Mouse (Mus musculus) 416B (cell line): ENCODE results near the gene Crebrf.

Experiments used
- DNase-seq: peaks from one replicate; pipeline ENCODE4 v3.0.0; 2011; ENCODE audit warnings: low read depth

Crebrf gene

DNA sequence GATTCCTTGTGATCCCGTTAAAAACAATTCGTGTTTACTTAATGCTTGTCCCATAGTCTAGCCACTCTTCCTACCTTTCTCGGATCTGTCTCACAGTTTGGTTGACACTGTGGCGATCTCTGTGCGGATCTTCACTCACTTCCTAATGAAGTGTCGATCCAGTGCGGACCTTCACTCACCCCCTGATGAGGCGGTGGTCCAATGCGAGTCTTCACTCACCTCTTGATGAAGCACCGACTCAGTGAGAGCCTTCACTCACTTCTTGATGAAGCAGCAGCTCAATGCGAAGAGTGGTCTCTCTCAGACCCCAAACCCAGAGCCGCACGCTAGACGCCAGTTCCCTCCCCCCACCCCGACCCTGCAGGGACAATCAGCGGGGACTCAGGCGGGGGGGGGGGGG is 110.7 kb downstream of the Crebrf start:
- DNase-seq = no peak
